Mouse (Mus musculus) heart, postnatal 0 days (tissue): ENCODE measurements at regions not wholly inside any gene's neighbourhood (a gene's known extent, or its start where the extent isn't known, plus 50 kb on each side); places are given as distances from the start of the nearest gene placed in this dataset.

Source experiments
- CTCF ChIP-seq: IDR thresholded peaks from 2 replicates; pipeline ENCODE4 v1.5.1; 2016; ENCODE audit warnings: antibody characterized with exemption, control low read depth, low read depth
- EP300 ChIP-seq: IDR thresholded peaks from 2 replicates; pipeline ENCODE4 v1.6.1; 2016; ENCODE audit warnings: antibody characterized with exemption, low read depth

GRCm38 (mm10) chr5:85598164-85598563, 467.2 kb downstream of the Cenpc1 start:
- no peak for TF ChIP-seq CTCF
- TF ChIP-seq EP300, result no peak
